Mouse (Mus musculus) C2C12 (cell line): ENCODE data around the gene Olfr524. TPM values are rescaled to one million over a fixed set of nuclear protein-coding genes. Genes with fewer than 3 reads are reported as not detected.
A peak's percentile ranks its signal among the peaks of the same experiment; 100 is the strongest.

ENCODE experiments used
- H3K27me3 ChIP-seq: one replicate; pipeline ENCODE4 v1.6.1; 2011; ENCODE audit not compliant: control insufficient read depth, insufficient read depth, insufficient read length
- H3K36me3 ChIP-seq: one replicate; pipeline ENCODE4 v1.6.1; 2011; ENCODE audit not compliant: control insufficient read depth, insufficient read depth
- H3K4me3 ChIP-seq: one replicate; pipeline ENCODE4 v1.5.1; 2011; ENCODE audit warnings: mild to moderate bottlenecking, control low read depth; ENCODE audit not compliant: poor library complexity, insufficient read depth, severe bottlenecking
- H3K79me2 ChIP-seq: one replicate; pipeline ENCODE4 v1.6.1; 2011; ENCODE audit not compliant: control insufficient read depth, insufficient read depth
- H3K79me3 ChIP-seq: one replicate; pipeline ENCODE4 v1.6.1; 2011; ENCODE audit warnings: low read depth, control low read depth
- H3ac ChIP-seq: one replicate; pipeline ENCODE3; 2011; ENCODE audit warnings: low read depth; ENCODE audit not compliant: control insufficient read depth, insufficient read length
- CEBPB ChIP-seq: IDR thresholded peaks from one replicate; pipeline ENCODE4 v1.6.1; 2011; ENCODE audit warnings: low read depth, mild to moderate bottlenecking, control low read depth, moderate library complexity
- CTCF ChIP-seq: IDR thresholded peaks from one replicate; pipeline ENCODE4 v1.5.1; 2011; ENCODE audit not compliant: control insufficient read depth, insufficient read depth, insufficient read length
- FOSL1 ChIP-seq: IDR thresholded peaks from one replicate; pipeline ENCODE4 v1.8.0; 2011; ENCODE audit warnings: mild to moderate bottlenecking, low read length; ENCODE audit not compliant: poor library complexity, insufficient read depth, severe bottlenecking
- MAX ChIP-seq: IDR thresholded peaks from one replicate; pipeline ENCODE4 v1.6.1; 2011; ENCODE audit warnings: mild to moderate bottlenecking, control low read depth
- MYOD1 ChIP-seq: IDR thresholded peaks from one replicate; pipeline ENCODE4 v1.6.1; 2011; ENCODE audit warnings: low read depth; ENCODE audit not compliant: control insufficient read depth, insufficient read length
- MYOG ChIP-seq: IDR thresholded peaks from one replicate; pipeline ENCODE4 v1.6.1; 2011; ENCODE audit not compliant: control insufficient read depth, insufficient read length; ENCODE audit errors: extremely low read depth
- USF1 ChIP-seq: IDR thresholded peaks from one replicate; pipeline ENCODE4 v1.6.1; 2011; ENCODE audit warnings: low read depth, mild to moderate bottlenecking, control low read depth, moderate library complexity
- long read RNA-seq, 2 experiments: library from polyadenylated mRNA; unstranded; transcript quantifications; one replicate each; pipeline ENCODE4 v2.0.0; 2019 to 2020
- polyA plus RNA-seq: library from polyadenylated mRNA; unstranded; fragments of >200 nt; fragmentation: generic; extraction: Trizol; gene quantifications from one replicate; pipeline ENCODE4 v1.2.1, GENCODE M21; 2012; ENCODE audit warnings: missing spikeins

Gene Olfr524
- polyA plus RNA-seq = not detected
- long read RNA-seq, experiment 1 = 0 reads
- long read RNA-seq, experiment 2 = 0 reads

GRCm38 (mm10) chr7:140205864-140206263 is at the start of gene Olfr524:
Gene Olfr524, minus strand, starts transcription at chr7:140205964.
- H3ac ChIP-seq = no peak within 1 kb of the TSS
- TF ChIP-seq CTCF = no peak
- no peak for TF ChIP-seq MYOD1
- TF ChIP-seq MYOG = no peak
- TF ChIP-seq MAX = no peak
- no peak for TF ChIP-seq FOSL1
- TF ChIP-seq CEBPB = no peak
- TF ChIP-seq USF1 = no peak
- H3K36me3 ChIP-seq = no peaks in the 10 kb centered on the region
- no peak within 1 kb of the TSS for H3K4me3 ChIP-seq
- H3K79me3 ChIP-seq = no peaks in the 10 kb centered on the region
- no peaks in the 10 kb centered on the region for H3K79me2 ChIP-seq
- H3K27me3 ChIP-seq = no peaks in the 10 kb centered on the region

GRCm38 (mm10) chr7:140253780-140254299 is 48.1 kb upstream of the Olfr524 start:
- H3K36me3 ChIP-seq = no peaks in the 10 kb centered on the region
- H3K79me2 ChIP-seq = no peaks in the 10 kb centered on the region
- H3K27me3 ChIP-seq = no peaks in the 10 kb centered on the region
- no peak overlapping the region for H3K4me3 ChIP-seq
- H3K79me3 ChIP-seq = no peaks in the 10 kb centered on the region
- no peak overlapping the region for H3ac ChIP-seq
- TF ChIP-seq CEBPB (peak; percentile 49), MYOG (no peak), MYOD1 (peak; percentile 41), CTCF (no peak)

GRCm38 (mm10) chr7:140247216-140247615 is 41.5 kb upstream of the Olfr524 start, which contains the start of gene 5830411N06Rik:
Gene 5830411N06Rik, plus strand, starts transcription at chr7:140247284.
- Histone ChIP-seq H3K36me3 (no peaks in the 10 kb centered on the region), H3K79me3 (no peaks in the 10 kb centered on the region), H3ac (no peak within 1 kb of the TSS), H3K79me2 (no peaks in the 10 kb centered on the region), H3K4me3 (no peak within 1 kb of the TSS), H3K27me3 (no peaks in the 10 kb centered on the region)
- no peak for TF ChIP-seq CTCF
- no peak for TF ChIP-seq MYOD1
- TF ChIP-seq CEBPB = no peak
- TF ChIP-seq FOSL1 = no peak
- no peak for TF ChIP-seq MYOG
- TF ChIP-seq USF1 = no peak

- Histone ChIP-seq H3ac (no peak overlapping the region), H3K27me3 (no peaks in the 10 kb centered on the region), H3K4me3 (no peak overlapping the region), H3K79me3 (no peaks in the 10 kb centered on the region), H3K36me3 (no peaks in the 10 kb centered on the region), H3K79me2 (no peaks in the 10 kb centered on the region)
- TF ChIP-seq MAX (no peak), MYOD1 (no peak), FOSL1 (no peak), CEBPB (no peak), CTCF (no peak)
Measured at GRCm38 (mm10) chr7:140233696-140234095, 27.9 kb upstream of the Olfr524 start.

GRCm38 (mm10) chr7:140231026-140231425 is 25.3 kb upstream of the Olfr524 start:
- H3K79me3 ChIP-seq = no peaks in the 10 kb centered on the region
- no peaks in the 10 kb centered on the region for H3K79me2 ChIP-seq
- TF ChIP-seq MYOG (no peak), CEBPB (no peak), USF1 (no peak), FOSL1 (no peak)
- H3K36me3 ChIP-seq = no peaks in the 10 kb centered on the region
- no peak overlapping the region for H3ac ChIP-seq
- no peak overlapping the region for H3K4me3 ChIP-seq
- H3K27me3 ChIP-seq = no peaks in the 10 kb centered on the region

GRCm38 (mm10) chr7:140228476-140228875 is 22.7 kb upstream of the Olfr524 start:
- Histone ChIP-seq H3K4me3 (no peak overlapping the region), H3K27me3 (no peaks in the 10 kb centered on the region), H3K36me3 (no peaks in the 10 kb centered on the region), H3ac (no peak overlapping the region), H3K79me2 (no peaks in the 10 kb centered on the region), H3K79me3 (no peaks in the 10 kb centered on the region)
- TF ChIP-seq MYOG = no peak
- no peak for TF ChIP-seq FOSL1
- TF ChIP-seq MYOD1 = no peak
- no peak for TF ChIP-seq CTCF
- TF ChIP-seq USF1 = no peak
- TF ChIP-seq CEBPB = no peak
- TF ChIP-seq MAX = no peak
